Mouse (Mus musculus) megakaryocyte, embryonic 14.5 days (primary cell): ENCODE measurements around the gene Harbi1.

Source experiments
- FLI1 ChIP-seq: IDR thresholded peaks from 2 replicates; pipeline ENCODE4 v1.6.1; 2012; ENCODE audit warnings: low read length, inconsistent platforms, mixed read lengths
- GATA1 ChIP-seq: IDR thresholded peaks from 3 replicates; pipeline ENCODE4 v1.6.1; 2012; ENCODE audit warnings: mixed read lengths, low read length, inconsistent platforms, borderline replicate concordance

DNA sequence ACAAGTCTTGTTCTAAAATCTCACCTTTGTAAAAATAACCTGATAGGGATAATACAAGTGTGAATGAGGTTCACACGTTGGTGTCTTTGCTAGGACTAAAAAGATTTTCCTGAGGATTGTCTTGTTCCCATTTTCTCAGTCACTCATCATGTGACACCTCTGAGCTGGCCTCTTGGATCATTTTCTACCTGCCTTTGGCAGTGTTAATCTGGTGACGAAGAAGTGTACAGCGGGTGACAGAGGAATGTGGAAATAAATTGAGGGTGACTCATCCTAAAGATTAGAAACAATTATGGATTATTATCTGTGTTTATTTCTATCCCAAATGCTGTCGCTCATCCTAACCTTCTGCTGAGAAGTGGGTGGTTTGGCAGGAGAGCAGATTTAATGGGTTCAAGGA lies 12.7 kb downstream of the Harbi1 start:
- TF ChIP-seq GATA1 (no peak), FLI1 (no peak)
